Mouse (Mus musculus) megakaryocyte, embryonic 14.5 days (primary cell): ENCODE results near the gene Mlana.

Experiments
- FLI1 ChIP-seq: IDR thresholded peaks from 2 replicates; pipeline ENCODE4 v1.6.1; 2012; ENCODE audit warnings: low read length, inconsistent platforms, mixed read lengths
- GATA1 ChIP-seq: IDR thresholded peaks from 3 replicates; pipeline ENCODE4 v1.6.1; 2012; ENCODE audit warnings: mixed read lengths, low read length, inconsistent platforms, borderline replicate concordance

- TF ChIP-seq GATA1 (no peak), FLI1 (no peak)
Observed at GRCm38 (mm10) chr19:29683844-29684540, 13.6 kb upstream of the Mlana start.
